Mouse (Mus musculus): ENCODE results near the gene Wdfy2.
A peak's percentile ranks its signal among the peaks of the same experiment; 100 is the strongest.

Wdfy2 gene

DNA sequence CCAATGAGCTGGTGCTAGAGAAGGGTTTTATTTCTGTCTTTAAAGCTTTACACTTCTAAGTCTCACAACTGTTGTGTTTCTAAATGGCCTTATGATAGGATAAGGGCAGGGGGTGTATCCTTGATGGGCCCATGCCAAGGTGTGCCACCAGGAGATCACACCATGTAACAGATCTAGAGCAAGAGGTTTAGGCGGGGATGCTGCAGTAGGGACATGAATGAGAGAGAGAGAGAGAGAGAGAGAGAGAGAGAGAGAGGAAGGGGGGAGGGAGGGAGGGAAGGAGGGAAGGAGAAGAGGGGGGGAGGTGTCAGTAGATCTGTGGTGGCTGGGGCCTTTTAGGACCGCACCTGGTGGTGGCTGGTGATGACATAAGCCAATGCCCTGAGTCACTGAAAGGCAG, 5.5 kb downstream of the Wdfy2 start:
- no peak for DNase-seq (ENCODE audit: low spot score in 2 of 2)

DNA sequence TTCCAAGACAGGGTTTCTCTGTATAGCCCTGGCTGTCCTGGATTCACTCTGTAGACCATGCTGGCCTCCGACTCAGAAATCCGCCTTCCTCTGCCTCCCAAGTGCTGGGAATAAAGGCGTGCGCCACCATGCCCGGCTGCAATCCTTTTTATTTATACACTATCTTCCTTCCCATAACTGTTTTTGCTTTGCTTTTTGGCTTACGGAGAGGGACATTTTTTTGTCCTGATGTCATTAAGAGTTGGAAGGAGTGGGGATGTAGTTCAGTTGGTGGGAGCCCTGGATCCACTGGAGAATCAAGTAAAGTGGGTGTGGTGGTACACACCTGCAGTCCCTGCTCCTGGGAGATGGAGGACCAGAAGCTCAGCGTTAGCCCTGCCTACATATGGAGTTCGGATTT, 6.7 kb downstream of the Wdfy2 start:
- DNase-seq (ENCODE audit: low spot score in 2 of 2) = no peak

- DNase-seq (ENCODE audit: low spot score in 2 of 2) = no peak
Measured at GRCm38 (mm10) chr14:62845011-62845840, 7.7 kb downstream of the Wdfy2 start.

- peak; percentile 56 to 63 for DNase-seq (ENCODE audit: low spot score in 2 of 2)
Measured at GRCm38 (mm10) chr14:62850980-62851379, 13.5 kb downstream of the Wdfy2 start.

GRCm38 (mm10) chr14:62852840-62853239, 15.4 kb downstream of the Wdfy2 start:
- no peak for DNase-seq (ENCODE audit: low spot score in 2 of 2)

- no peak for DNase-seq (ENCODE audit: low spot score in 2 of 2)
Measured at GRCm38 (mm10) chr14:62855077-62855835, 17.8 kb downstream of the Wdfy2 start.

GRCm38 (mm10) chr14:62855863-62856262, 18.4 kb downstream of the Wdfy2 start:
- DNase-seq (ENCODE audit: low spot score in 2 of 2) = peak in 1 of 2 experiments; percentile 29

DNA sequence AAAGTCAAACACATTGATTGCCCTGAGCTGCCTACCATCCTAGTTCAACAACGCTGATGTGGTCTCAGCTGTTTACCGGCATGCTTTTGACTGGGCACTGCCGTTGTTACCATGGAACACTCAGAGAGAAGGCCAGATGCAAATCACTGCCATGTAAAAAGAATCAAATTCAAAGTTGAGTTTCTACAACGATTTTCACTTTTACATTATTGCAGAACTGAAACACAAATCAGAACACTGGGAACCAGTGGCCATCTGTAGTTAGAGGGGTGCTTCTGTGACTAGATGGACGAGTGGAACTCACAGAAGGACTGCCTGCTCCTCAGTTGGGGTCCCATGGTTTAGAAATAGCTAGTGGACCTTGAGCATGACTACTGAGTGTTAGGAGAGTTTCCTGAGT, 19.0 kb downstream of the Wdfy2 start:
- DNase-seq (ENCODE audit: low spot score in 2 of 2) = no peak

- no peak for DNase-seq (ENCODE audit: low spot score in 2 of 2)
Measured at GRCm38 (mm10) chr14:62857879-62858278, 20.4 kb downstream of the Wdfy2 start.

DNA sequence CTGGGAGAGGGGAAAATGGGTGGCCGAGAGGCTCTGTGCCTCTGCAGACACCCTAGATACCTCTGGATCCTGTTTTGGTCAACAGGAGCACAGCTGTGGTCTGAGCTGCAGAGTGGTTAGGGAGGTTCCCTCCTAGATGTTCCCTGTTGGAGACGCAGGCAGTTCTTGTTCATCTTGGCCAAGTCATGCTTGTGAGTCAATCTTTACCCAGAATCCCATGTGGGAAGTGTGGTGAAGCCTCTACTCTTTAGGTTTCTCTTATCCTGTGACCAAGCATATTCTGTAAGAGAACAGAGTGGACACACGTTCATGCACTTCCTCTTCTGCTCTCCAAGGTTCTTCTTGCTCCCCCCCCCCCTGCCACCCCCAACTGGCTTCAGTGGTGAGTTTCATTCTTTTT, 20.8 kb downstream of the Wdfy2 start:
- no peak for DNase-seq (ENCODE audit: low spot score in 2 of 2)

DNA sequence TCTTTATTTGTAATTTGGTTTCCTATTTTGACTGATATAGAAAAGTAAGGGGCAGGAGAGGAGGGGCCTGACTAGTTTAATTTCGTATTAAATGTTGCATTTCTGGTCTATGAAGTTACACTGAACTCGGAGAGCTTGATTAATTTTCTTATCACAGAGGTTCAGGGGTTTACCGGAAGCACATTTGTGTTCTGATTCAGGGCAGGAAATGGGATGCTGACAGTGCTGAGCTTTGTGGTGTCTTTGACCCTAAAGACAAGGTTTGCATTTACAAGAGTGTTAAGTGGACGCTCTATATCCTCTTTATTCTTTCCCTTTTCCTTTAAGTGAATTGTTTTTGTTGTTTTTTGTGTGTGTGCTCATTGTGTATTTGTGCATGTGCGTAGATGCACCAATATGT, 25.1 kb downstream of the Wdfy2 start:
- DNase-seq (ENCODE audit: low spot score in 2 of 2) = no peak

DNA sequence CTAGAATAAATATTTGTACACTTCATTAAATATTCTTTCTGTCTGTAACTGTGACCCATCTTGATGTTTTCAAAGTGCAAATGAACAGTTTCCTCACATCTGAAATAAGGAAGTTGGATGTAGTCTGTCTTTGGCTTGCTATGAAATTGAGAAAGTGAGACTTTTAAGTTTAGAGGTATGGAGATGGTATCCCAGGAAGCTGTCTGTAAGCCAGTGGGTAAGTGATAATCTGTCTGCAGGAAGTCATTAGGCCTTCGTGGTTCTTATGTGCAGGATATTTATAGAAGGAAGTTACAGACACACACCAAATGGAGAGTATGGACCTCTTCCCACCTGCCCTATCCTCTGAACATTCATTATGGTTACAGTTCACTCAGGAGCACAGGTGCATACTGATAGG, 26.8 kb downstream of the Wdfy2 start:
- no peak for DNase-seq (ENCODE audit: low spot score in 2 of 2)

DNA sequence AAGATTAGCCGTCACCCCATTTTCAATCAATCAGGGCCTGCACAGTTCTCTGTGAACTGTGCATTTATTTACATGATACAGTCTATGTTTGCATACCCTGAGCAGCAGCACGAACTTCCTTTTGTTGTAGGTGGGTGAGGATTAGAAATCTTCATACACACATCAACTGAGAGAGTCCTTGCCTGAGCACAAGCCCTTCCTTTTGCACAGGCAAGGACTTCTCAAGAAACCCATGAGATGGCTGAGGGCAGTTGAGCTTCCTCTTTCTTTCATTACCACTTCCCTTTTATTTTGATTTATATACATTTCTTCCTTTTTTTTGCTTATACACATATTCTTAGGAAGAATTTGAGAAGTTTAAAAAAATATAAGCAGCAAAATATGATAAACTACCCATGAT, 27.9 kb downstream of the Wdfy2 start:
- DNase-seq (ENCODE audit: low spot score in 2 of 2) = no peak

DNA sequence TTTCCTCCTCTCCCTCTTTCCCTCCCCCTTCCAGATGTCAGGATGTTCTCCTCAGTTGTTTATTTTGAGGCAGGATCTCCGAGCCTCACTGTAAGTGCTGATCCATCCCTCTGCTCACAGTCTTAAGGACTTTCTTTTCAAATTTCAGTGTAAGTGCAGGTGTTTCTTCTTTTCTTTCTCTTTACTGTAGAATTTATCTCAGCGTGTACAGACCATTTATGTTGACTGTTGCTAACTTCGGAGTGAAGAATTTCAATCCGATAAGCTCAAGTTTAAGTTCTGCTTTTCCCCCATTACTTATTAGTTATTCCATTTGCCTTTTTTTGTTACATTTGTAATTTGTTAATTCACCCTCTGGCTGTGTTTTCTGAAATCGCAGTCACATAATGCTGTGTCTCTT, 29.6 kb downstream of the Wdfy2 start:
- DNase-seq (ENCODE audit: low spot score in 2 of 2) = no peak

- DNase-seq (ENCODE audit: low spot score in 2 of 2) = no peak
Measured at GRCm38 (mm10) chr14:62867576-62867975, 30.1 kb downstream of the Wdfy2 start.

- DNase-seq (ENCODE audit: low spot score in 2 of 2) = no peak
Measured at GRCm38 (mm10) chr14:62868254-62868653, 30.8 kb downstream of the Wdfy2 start.

DNA sequence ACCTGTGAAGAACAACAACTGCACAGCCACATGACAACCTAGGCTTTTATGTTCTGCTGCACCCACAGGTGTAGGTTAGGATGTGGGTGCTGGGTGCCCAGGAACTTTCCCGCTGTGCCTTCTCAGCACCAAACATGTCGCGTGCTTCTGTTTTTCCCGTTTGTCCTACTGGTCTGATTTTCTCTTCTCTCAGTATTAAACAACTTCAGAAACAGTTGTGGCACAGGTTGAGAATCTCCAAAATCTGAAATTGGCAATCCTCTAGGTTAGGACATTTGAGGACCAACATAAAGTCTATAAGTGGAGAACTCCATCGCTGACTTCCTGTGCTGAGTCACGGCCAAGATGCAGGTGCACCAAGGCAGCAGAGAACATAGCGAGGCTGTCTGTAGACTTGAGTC, 32.8 kb downstream of the Wdfy2 start:
- DNase-seq (ENCODE audit: low spot score in 2 of 2) = no peak

GRCm38 (mm10) chr14:62871431-62871830, 34.0 kb downstream of the Wdfy2 start:
- DNase-seq (ENCODE audit: low spot score in 2 of 2) = no peak

DNA sequence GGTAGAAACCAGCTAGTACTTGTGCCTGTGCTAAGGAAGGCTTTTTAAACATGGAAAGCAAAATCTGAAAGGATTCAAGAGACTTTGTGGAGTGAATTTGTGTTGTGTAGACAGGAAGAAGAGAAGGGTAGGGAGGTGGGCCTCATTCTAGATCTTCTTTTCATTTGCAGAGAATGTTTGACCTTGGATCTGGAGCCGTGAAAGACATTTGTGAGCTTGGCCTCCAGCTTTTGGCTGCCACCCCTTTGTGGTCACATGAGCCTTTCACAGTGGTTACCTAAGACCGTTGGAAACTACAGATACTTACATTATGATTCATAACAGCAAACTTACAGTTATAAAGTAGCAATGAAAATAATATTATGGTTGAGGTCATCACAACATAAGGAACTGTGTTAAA, 34.5 kb downstream of the Wdfy2 start:
- DNase-seq (ENCODE audit: low spot score in 2 of 2) = no peak

- no peak for DNase-seq (ENCODE audit: low spot score in 2 of 2)
Measured at GRCm38 (mm10) chr14:62873820-62874219, 36.3 kb downstream of the Wdfy2 start.

DNA sequence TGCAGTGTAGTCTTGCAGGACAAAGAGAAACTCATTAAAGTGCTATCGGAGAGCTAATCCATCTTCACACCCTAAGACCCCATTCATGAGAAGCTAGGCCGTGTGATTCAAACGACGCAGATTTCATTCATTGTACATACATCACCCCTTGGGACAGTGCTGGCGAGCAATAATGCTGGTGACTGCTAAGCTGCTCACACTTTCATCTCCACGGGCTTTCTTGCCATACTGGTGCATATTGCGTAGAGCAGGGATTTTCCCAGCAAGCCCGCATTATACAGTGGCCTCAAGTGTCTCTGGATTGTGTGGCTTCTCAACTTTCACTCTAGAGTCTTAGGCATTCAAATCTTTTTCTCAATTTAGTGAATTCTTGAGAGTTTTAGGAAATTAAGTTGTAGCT, 36.9 kb downstream of the Wdfy2 start:
- DNase-seq (ENCODE audit: low spot score in 2 of 2) = no peak

- no peak for DNase-seq (ENCODE audit: low spot score in 2 of 2)
Measured at GRCm38 (mm10) chr14:62878076-62878475, 40.6 kb downstream of the Wdfy2 start.
